In genomic region chr9:106225469-106226150, GRCm38 (mm10) we compare ENCODE assay signal across 9 mouse cellular contexts. TPM values are rescaled to one million over a fixed set of nuclear protein-coding genes. Genes with fewer than 3 reads are reported as not detected.
A peak's percentile ranks its signal among the peaks of the same experiment; 100 is the strongest.
DNase-seq lines count a peak whose midpoint lies in the region; ATAC-seq and TF ChIP-seq lines count a peak whose summit lies in the region.
"Had no signal": no experiment of that assay in that cellular context is flagged by ENCODE, and none has a peak within 500 bp of the region (broad histone marks: within the 10 kb centered on the region; RNA-seq: fewer than 3 reads in every experiment).

No protein-coding gene starts in this region.

- peak overlapping the region; percentile 11; the same call in 1 of the 2 replicates for H3K4me3 ChIP-seq in kidney, adult 2 months (ENCODE audit: insufficient read depth, low read depth, low read length)
- H3K4me3 ChIP-seq in brown adipose tissue, adult 24 weeks (ENCODE audit: insufficient read depth, low read depth, low read length) = peak overlapping the region; percentile 11
- H3K4me3 ChIP-seq in hindbrain, embryonic 13.5 days = peak overlapping the region; percentile 40
- peak overlapping the region; percentile 41 for H3K4me3 ChIP-seq in midbrain, embryonic 12.5 days

- ATAC-seq in hindbrain, embryonic 13.5 days (ENCODE audit: low FRiP score) = peak; percentile 40
- 0 out of 2 replicates have a peak, but pooled peaks have one; percentile 19 for ATAC-seq in midbrain, embryonic 12.5 days (ENCODE audit: low FRiP score, low read depth)

- peak overlapping the region; percentile 72 for H3K9ac ChIP-seq in hindbrain, embryonic 13.5 days
- H3K9ac ChIP-seq in midbrain, embryonic 12.5 days (replicated peaks) = peak overlapping the region; percentile 50

- no peak for TF ChIP-seq POLR2A in kidney, adult 2 months (IDR thresholded peaks at IDR 0.05; ENCODE audit: low read depth, low read length)

- no peaks in the 10 kb centered on the region for H3K27me3 ChIP-seq in kidney, adult 2 months (replicated peaks; ENCODE audit: control insufficient read depth, insufficient read depth, low read length)
- H3K27me3 ChIP-seq in hindbrain, embryonic 13.5 days = peaks cover 16% of the 10 kb centered on the region
- peaks cover 22% of the 10 kb centered on the region for H3K27me3 ChIP-seq in midbrain, embryonic 12.5 days

- H3K4me2 ChIP-seq in hindbrain, embryonic 13.5 days = peak overlapping the region; percentile 65
- H3K4me2 ChIP-seq in midbrain, embryonic 12.5 days (replicated peaks) = peak overlapping the region; percentile 72

- TF ChIP-seq CTCF in kidney, adult 2 months (conservative IDR thresholded peaks at IDR 0.05; ENCODE audit: insufficient read depth, insufficient read length, low read depth, low read length) = no peak

- no peak overlapping the region for H3K27ac ChIP-seq in kidney, adult 2 months (ENCODE audit: insufficient read depth, low read depth, low read length)
- H3K27ac ChIP-seq in brown adipose tissue, adult 24 weeks (replicated peaks; ENCODE audit: low read depth, low read length) = no peak overlapping the region
- H3K27ac ChIP-seq in hindbrain, embryonic 13.5 days = 0 out of 2 replicates have a peak overlapping the region, but pooled peaks have one; percentile 55
- H3K27ac ChIP-seq in midbrain, embryonic 12.5 days (replicated peaks) = no peak overlapping the region; the same call in 1 of the 2 replicates

- H3K9me3 ChIP-seq in hindbrain, embryonic 13.5 days = no peaks in the 10 kb centered on the region
- H3K9me3 ChIP-seq in midbrain, embryonic 12.5 days = no peaks in the 10 kb centered on the region
- H3K9me3 ChIP-seq: G1E had no signal

- 56% methylated on average over 24 of the region's 24 CpGs for WGBS in kidney, adult 2 months
- WGBS in hindbrain, embryonic 13.5 days = 59% methylated on average over 24 of the region's 24 CpGs
- WGBS in midbrain, embryonic 12.5 days = 62% methylated on average over 24 of the region's 24 CpGs

- DNase-seq in kidney, adult 2 months = no peak
- no peak for DNase-seq in kidney, adult 18-20 months
- no peak for DNase-seq in T-cell, adult 2 months (ENCODE audit: low spot score)
- DNase-seq in layer of hippocampus, adult 9-10 months (ENCODE audit: low spot score) = no peak
- DNase-seq in ovary, adult 18-20 months (ENCODE audit: low spot score) = no peak

- peaks cover 6% of the 10 kb centered on the region; the same call in 1 of the 2 replicates for H3K4me1 ChIP-seq in kidney, adult 2 months (ENCODE audit: control insufficient read depth, insufficient read depth, low read length)
- peaks cover 4% of the 10 kb centered on the region; the same call in 1 of the 2 replicates for H3K4me1 ChIP-seq in brown adipose tissue, adult 24 weeks (ENCODE audit: control insufficient read depth, insufficient read depth, insufficient read length, low read length)
- H3K4me1 ChIP-seq in hindbrain, embryonic 13.5 days (replicated peaks) = peaks cover 11% of the 10 kb centered on the region; the same call in 1 of the 2 replicates
- peaks cover 11% of the 10 kb centered on the region for H3K4me1 ChIP-seq in midbrain, embryonic 12.5 days

- H3K36me3 ChIP-seq in kidney, adult 2 months (ENCODE audit: control insufficient read depth, insufficient read depth, low read length) = no peaks in the 10 kb centered on the region
- H3K36me3 ChIP-seq in hindbrain, embryonic 13.5 days = no peaks in the 10 kb centered on the region
- no peaks in the 10 kb centered on the region for H3K36me3 ChIP-seq in midbrain, embryonic 12.5 days
- H3K36me3 ChIP-seq: G1E had no signal

RNA-seq across cellular contexts. Expression of gene Tlr9, which starts 3.2 kb away (rescaled TPM):
- polyA plus RNA-seq in kidney, adult 2 months (2012; rRNA removed) = 2.0 and 4.2 TPM in 2 replicates
- 0.48 and 0.88 TPM in 2 replicates for polyA plus RNA-seq in brown adipose tissue, adult 24 weeks (2012; ENCODE audit: insufficient read depth, insufficient read length, missing spikeins)
- 0.04 and 0.05 TPM in 2 replicates for polyA plus RNA-seq in hindbrain, embryonic 13.5 days (2015; fragmentation: Nextera tagmentation; extraction: Ambion mirVana)
- polyA plus RNA-seq in midbrain, embryonic 12.5 days (2016; fragmentation: Nextera tagmentation; extraction: Ambion mirVana) = not detected in 2 replicates
- polyA plus RNA-seq: G1E had no signal

RNA-seq across cellular contexts. Expression of gene Twf2, which starts 22.7 kb away (rescaled TPM):
- polyA plus RNA-seq in kidney, adult 2 months (2012; rRNA removed) = 24.4 and 29.7 TPM in 2 replicates
- polyA plus RNA-seq in brown adipose tissue, adult 24 weeks (2012; ENCODE audit: insufficient read depth, insufficient read length, missing spikeins) = 13.6 and 19.5 TPM in 2 replicates
- 53.5 and 53.9 TPM in 2 replicates for polyA plus RNA-seq in hindbrain, embryonic 13.5 days (2015; fragmentation: Nextera tagmentation; extraction: Ambion mirVana)
- 53.1 and 58.0 TPM in 2 replicates for polyA plus RNA-seq in midbrain, embryonic 12.5 days (2016; fragmentation: Nextera tagmentation; extraction: Ambion mirVana)

RNA-seq across cellular contexts. Expression of gene Alas1, which starts 22.8 kb away (rescaled TPM):
- polyA plus RNA-seq in kidney, adult 2 months (2012; rRNA removed) = 315 and 343 TPM in 2 replicates
- polyA plus RNA-seq in brown adipose tissue, adult 24 weeks (2012; ENCODE audit: insufficient read depth, insufficient read length, missing spikeins) = 452 and 504 TPM in 2 replicates
- 93.1 and 101 TPM in 2 replicates for polyA plus RNA-seq in hindbrain, embryonic 13.5 days (2015; fragmentation: Nextera tagmentation; extraction: Ambion mirVana)
- 79.0 and 87.6 TPM in 2 replicates for polyA plus RNA-seq in midbrain, embryonic 12.5 days (2016; fragmentation: Nextera tagmentation; extraction: Ambion mirVana)

RNA-seq across cellular contexts. Expression of gene Ppm1m, which starts 26.1 kb away (rescaled TPM):
- 28.5 and 32.6 TPM in 2 replicates for polyA plus RNA-seq in kidney, adult 2 months (2012; rRNA removed)
- 104 and 137 TPM in 2 replicates for polyA plus RNA-seq in brown adipose tissue, adult 24 weeks (2012; ENCODE audit: insufficient read depth, insufficient read length, missing spikeins)
- 16.6 and 19.0 TPM in 2 replicates for polyA plus RNA-seq in hindbrain, embryonic 13.5 days (2015; fragmentation: Nextera tagmentation; extraction: Ambion mirVana)
- polyA plus RNA-seq in midbrain, embryonic 12.5 days (2016; fragmentation: Nextera tagmentation; extraction: Ambion mirVana) = 31.9 and 39.1 TPM in 2 replicates

RNA-seq across cellular contexts. Expression of gene Wdr82, which starts 54.9 kb away (rescaled TPM):
- polyA plus RNA-seq in kidney, adult 2 months (2012; rRNA removed) = 37.6 and 38.9 TPM in 2 replicates
- polyA plus RNA-seq in brown adipose tissue, adult 24 weeks (2012; ENCODE audit: insufficient read depth, insufficient read length, missing spikeins) = 19.7 and 20.3 TPM in 2 replicates
- 32.6 and 33.7 TPM in 2 replicates for polyA plus RNA-seq in hindbrain, embryonic 13.5 days (2015; fragmentation: Nextera tagmentation; extraction: Ambion mirVana)
- 35.6 and 36.3 TPM in 2 replicates for polyA plus RNA-seq in midbrain, embryonic 12.5 days (2016; fragmentation: Nextera tagmentation; extraction: Ambion mirVana)
